Mouse (Mus musculus) lung, postnatal 0 days (tissue): ENCODE results near the gene Pus7.

Source experiments
- CTCF ChIP-seq: IDR thresholded peaks from 2 replicates; pipeline ENCODE4 v1.5.1; 2016; ENCODE audit warnings: antibody characterized with exemption, mild to moderate bottlenecking
- EP300 ChIP-seq: IDR thresholded peaks from 2 replicates; pipeline ENCODE4 v1.6.1; 2016; ENCODE audit warnings: antibody characterized with exemption, mild to moderate bottlenecking, control low read depth

- TF ChIP-seq CTCF (peak; percentile 78), EP300 (no peak)
Observed at GRCm38 (mm10) chr5:23826321-23827004, 43.0 kb upstream of the Pus7 start.
